Mouse (Mus musculus) cerebellum, adult 8-10 months (tissue): ENCODE results near the gene Anp32e.
"Not testable (repeated sequence)": the region's sequence is repeated elsewhere in the genome, so short reads cannot be mapped to it uniquely, and the experiment has no call there.

Experiments used
- DNase-seq: peaks from one replicate; pipeline ENCODE4 v3.0.0; 2022

Gene Anp32e

DNA sequence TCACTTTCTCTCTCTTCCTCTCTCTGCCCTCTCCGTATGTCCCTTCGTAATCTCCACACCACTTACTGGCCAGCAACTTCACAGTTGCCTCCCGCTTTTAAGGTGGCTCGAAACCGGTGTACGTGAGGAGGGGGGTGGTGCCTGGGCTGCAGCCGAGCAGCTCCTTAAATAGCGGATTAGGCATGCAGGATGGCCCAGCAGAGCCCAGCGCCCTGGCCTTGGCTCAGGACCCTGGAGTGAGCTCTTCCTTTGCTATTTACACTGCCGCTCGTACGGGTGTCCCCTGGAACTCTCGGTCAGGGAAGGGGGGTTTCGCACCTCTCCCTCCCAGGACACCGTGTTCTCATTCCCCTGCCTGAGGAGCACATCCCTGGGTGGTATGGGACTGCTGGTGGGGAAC, 24.5 kb upstream of the Anp32e start, which contains the start of gene Car14:
Gene Car14, minus strand, starts transcription at position 124 of the 400 bp plus-strand sequence.
- DNase-seq = no peak

DNA sequence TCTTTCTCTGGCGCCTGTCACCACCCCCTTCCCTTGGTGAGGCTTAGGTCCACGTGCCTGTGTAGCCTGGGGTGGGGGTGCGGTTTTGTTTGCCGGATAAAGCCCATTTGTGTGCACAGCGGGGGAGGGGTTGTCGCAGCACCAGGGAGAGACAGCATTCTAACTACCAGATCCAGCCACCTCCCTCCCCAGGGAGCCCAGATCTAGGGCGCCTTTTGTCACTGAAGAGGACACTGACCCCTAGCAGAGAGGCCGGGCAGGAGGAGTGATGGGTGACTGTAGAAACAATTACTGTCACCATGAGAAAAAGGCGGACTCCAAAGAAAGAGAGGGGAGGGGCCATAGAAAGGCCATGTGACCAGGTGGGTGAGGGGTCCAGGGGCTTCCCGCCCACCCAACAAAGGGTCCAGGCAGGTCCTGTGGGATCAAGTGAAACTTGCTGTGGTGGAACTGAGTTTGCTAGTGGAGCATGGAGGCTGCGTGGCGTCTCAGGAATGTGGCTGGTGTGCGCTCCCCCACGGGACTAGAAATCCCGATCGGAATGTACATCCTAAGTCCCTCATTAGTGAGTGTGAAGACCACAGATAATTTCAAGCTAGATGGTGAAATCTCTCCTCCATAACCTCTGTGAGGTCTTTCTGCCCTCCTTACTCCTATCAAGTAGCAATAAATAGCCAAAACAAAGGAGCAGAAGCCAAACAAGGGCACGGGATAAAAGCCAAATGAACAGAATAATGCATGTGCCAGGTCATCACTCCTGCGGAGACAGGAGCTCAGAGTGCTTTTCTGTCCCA, 23.7 kb upstream of the Anp32e start:
- no peak for DNase-seq

DNA sequence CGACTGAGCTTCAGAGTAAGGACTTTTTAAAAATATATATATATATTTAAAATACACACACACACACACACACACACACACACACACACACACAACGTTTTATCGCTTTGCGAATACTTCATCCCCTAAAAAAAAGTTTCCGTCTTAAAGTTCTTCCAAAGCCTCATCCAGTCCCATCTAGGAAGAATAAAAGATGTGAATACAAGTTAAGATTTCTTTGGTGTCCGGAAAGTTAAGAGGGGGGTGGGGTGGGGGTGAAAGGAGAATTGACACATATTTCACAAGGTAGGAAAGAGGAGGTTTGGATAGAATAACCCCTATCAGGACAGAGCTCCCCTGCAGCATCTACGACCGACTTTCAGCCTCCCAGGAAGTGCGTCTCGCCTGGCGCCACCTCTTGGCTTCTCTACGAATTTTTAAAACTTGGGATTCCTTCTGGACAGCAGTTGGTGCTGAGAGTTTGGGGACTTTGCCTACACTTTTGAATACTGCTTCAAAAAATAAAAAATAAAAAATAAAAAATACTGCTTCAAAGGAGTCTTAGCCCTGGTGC, 23.0 kb upstream of the Anp32e start:
- DNase-seq = no peak

DNA sequence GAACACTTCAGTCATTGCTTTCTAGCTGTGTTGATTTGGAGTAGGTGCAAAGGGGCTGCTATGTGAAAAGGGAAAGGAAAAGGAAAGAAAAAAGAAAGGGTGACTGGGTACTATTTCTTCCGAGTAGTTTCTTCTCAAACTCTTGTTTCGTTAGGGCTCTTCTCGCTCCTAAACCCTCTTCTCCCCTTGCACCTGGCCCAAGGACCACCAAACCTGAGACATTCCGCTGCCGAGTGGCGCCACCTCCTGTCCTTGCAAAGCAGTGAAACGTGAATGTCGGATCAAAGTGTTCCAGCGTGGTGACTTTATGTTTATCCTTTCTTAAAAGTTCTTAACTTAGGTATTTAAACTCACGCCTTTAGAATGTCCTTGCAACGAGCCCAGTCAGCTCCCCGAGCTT, 22.2 kb upstream of the Anp32e start:
- peak; percentile 43 for DNase-seq

DNA sequence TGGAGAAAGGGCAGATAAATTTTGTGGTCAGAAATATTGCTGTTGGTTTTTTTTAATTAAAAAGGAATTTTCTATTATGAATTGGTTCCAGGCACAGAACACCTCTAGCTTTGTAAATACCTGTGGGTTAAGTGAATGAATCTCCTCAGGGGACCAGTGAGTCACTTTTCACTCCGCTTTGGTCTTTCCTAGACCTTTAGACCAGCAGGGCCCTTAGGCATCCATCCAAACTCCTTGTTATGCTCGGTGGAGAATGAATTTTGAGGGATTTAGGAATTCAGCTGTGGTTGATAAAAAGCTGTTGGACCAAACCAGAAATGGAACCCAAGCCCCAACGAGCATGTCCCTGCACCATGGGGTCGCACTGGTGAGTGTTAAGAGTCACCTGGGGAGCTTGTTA, 21.4 kb upstream of the Anp32e start:
- no peak for DNase-seq

DNA sequence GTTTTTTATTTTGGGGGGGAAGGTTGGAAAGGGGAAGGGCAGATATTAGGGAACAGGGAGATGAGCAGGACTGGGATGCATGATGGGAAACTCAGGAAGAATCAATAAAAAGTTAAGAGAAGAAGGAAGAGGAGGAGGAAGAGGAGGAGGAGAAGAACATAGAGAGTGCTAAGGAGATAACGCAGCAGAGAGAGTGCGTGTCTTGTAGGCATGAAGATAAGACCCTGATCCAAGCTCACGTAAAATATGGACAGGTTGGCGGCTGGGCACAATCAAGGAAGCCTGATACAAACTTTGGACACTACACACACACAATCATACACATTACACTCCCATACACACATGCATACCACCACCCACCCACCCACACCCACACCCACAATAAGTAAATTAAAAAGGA, 14.3 kb upstream of the Anp32e start:
- DNase-seq = no peak

DNA sequence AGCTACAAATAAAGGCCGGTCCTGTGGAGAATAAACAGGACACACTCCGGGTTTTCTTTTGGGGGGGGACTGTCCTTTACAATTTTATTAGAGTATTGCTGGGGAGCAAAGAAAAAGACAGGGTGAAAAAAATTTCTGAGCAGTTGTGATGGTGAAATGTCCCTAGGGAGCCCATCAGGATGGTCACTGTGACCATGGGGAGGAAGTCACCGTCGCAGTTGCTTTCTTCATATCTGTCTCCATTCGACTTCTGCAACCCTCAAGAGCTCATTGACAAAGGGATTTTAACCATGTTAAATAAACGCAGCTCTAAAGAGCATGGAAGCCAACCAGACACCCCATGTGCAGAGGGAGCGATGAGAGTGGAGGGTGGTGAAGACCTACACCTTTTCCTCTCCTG, 12.3 kb upstream of the Anp32e start:
- no peak for DNase-seq

DNA sequence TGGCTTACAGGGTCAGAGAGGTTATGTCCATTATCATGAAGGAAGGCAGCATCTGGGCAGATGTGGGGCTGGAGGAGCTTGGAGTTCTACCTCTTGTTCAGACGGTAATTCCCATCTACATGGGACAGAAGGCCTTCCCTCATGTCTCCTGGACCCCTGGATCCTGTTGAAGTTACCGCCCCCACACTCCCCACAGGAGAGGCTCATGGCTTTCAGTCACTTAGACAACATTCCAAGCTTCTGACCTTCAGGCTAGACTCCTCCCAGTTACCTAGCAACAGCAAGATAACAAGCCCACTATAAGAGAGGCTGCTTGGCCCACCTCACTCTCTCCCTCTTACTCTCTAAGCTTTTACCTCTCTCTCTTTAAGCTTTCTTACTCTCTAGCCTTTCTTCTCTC, 8.5 kb upstream of the Anp32e start:
- not testable (repeated sequence) for DNase-seq

DNA sequence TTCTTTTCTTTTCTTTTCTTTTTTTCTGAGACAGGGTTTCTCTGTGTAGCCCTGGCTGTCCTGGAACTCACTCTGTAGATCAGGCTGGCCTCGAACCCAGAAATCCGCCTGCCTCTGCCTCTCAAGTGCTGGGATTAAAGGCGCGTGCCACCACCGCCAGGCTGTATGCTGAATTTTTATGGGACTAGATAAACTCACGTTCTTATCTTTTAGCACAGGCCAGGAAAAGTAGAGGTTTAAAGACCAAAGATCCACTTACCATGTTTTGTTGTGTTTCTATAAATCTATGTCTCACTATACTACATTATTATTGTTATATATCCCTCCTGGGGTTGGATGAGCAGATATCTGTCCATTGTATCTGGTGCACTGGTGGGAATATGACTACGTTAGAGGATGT, 5.6 kb upstream of the Anp32e start:
- not testable (repeated sequence) for DNase-seq

DNA sequence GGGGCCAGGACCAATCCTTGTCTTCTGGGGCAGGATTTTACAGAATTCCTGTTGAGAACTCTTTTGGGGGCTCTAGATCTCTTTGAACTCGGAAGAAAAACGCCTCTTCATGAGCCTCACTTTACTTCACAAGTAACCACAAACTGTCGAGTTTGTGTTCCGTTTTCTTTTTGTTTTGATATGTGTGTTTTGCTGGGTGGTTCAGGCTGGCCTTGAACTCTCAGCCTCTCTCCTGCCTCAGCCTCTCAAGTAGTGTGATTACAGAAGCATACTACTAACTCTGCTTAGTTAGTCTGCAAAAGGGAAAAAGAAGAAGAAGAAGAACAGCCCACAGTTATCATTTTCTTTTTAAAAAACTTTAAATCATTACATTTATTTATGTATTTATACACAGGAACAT, 4.9 kb upstream of the Anp32e start:
- no peak for DNase-seq

DNA sequence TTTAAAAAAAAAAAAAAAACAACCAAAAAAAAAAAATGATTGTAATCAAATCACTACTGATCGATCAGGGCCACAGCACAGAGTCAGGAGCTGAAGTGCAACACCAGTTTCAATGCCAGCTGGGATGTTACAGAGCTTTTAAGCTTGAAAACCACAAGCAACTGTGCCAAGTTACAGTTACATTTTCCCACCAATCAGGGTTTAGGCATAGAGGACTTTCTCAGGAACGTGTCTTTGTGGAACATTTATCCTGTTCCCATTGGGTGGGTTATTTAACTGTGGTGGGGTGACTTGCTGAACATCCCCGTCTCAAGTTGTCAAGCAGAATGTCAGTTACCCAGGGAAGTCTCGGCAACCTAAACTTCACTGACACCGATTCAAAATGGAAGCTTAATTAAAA, 4.0 kb upstream of the Anp32e start:
- no peak for DNase-seq

DNA sequence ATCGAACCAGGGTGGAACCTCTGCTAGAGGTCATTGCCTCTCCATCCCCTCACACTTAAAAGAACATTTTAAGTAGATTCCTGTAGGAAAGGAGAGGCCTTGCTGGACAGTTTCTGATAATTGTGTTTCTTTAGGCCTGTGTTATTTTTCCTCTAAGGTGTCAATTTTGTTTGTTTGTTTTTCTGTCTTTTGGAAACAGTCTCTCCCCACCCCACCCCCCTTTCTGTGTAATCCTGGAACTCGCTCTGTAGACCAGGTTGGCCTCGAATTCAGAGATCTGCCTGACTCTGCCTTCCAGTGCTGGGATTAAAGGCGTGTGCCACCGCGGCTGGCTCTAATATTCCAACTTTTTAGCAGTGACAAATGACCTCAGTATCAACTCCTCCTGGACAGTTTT, 787 bp upstream of the Anp32e start:
- no peak for DNase-seq

DNA sequence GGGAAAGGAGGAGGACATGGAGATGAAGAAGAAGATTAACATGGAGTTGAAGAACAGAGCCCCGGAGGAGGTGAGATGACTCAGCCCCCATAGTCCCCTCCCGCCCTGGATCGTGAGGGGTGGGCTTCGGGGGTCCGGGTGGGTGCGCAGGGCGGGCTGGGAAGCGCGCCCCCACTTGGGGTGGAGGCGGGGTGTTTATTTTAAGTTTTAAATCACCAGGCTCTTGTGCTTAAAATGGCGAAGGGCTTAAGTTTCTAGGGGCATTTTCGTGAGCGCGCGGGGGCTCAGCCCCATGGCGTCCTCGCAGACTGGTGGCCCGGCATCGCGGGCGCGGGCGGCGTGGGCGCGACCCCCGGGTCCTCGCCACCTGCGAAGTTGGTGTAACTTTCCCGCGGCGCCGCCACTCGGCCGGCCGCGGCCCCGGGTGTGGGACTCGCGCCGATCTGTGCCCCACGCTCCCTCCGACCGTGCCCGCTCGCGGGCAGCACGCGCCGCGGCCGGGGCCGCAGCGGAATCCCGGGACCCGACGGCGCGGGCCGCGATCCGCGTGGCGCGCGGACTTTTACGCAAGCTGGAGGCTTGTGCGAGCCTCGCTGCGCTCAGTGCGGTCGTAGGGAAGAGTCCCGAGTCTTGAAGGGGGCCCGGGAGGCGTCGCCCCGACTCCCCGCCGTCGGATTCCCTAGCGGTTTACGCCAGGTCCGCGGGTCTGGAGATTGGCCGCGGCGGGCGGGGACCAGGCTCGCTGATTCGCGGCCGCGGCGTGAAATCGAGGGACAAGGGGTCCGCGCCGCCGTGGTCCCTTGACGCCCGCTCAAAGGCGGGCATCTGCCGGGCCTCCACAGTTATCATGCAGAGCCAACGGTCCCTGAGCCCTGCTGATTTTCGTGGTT, 780 bp downstream of the Anp32e start:
- DNase-seq = peak; percentile 37

DNA sequence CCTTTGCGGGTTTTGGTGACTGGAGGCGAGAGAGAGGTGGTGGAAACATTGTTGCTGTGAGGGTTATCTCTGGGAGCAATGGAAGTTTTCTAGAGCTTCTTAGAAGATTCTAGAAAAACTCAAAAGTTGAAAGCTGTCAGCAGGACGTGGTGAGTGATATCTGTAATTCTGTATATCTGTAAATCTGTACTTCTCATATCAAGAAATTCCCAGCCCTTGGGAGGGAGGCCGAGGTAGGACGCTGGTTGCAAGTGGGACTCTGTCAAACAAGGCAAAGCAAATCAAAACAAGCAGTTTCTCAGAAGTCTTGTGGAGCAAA, 1.4 kb downstream of the Anp32e start:
- no peak for DNase-seq

DNA sequence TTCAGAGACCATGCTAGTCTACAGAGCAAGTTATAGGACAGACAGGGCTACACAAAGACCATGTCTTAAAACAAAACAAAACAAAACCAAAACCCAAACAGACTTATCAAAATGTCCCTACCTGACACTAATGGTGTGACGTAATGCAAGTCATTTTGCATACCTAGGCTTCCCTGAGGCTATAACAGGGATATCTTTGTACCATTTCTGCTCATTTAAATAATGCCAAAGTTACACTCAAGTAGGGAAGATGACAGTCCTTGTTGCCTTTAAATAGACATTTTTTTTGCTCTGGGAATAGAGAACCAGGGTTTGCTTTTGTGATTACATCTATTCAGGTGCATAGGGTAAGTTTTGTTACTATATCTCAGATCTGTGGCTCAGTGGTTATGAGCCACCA, 2.4 kb downstream of the Anp32e start:
- DNase-seq = no peak

DNA sequence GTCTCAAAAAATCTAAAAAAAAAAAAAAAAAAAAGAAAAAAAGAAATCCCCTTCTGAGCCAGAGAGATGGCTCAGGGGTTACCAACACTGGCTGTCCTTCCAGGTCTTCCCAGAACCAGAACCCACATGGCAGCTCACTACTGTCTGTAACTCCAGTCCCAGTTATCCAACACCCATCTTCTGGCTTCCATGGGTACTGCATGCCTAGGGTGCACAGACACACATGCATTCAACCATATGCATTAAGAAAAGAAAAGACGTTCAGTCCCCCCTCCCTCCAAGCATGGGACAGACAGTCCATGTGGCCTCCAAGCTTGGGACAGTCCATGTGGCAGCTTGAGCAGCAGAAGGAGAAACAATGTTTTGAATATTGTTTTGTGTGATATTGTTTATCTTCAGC, 3.1 kb downstream of the Anp32e start:
- DNase-seq = no peak

DNA sequence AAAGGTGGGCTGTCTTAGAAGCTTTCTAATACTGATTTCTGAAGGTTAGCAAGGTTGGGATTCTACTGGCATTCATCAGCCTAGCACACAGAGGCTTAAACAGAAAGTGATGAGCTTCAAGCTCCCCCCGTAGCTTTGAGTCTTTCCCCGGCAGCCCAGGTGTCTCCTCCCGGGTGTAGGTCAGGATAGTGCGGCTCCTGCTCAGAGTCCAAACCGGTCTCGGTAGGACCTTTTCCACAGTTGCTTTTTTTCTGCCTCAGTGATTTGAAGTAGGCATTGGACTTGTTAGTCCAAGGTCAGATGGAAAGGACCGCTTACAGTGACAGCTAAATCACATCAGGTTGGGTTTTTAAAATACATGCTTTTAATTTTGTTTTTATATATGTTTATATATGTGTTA, 3.5 kb downstream of the Anp32e start:
- DNase-seq = no peak

DNA sequence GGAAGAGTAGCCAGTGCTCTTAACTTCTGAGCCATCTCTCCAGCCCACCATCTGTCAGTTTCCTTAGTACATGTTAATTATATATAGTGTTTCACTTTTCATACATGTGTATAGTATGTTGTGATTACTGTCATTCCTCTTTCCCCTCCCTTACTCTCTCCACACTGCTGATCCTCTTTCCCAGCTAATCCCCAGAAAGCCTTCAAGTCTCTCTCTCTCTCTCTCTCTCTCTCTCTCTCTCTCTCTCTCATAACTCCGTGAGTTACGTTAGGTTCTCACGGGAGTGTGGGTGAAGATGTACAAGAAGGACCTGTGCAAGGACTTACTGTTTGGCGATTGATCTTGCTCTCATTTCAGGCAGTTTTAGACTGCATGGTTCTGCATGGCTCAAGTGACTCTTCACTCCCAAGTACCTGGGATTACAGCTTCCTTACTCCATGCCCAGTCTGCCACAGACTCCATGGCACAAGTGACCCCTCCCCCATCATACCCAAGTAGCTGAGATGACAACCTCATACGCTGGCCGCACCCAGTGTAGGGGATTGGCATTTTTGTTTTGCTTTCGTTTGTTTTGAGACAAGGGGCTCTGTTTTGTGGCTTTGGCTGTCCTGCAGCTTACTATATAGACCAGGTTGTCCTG, 4.2 kb downstream of the Anp32e start:
- no peak for DNase-seq

DNA sequence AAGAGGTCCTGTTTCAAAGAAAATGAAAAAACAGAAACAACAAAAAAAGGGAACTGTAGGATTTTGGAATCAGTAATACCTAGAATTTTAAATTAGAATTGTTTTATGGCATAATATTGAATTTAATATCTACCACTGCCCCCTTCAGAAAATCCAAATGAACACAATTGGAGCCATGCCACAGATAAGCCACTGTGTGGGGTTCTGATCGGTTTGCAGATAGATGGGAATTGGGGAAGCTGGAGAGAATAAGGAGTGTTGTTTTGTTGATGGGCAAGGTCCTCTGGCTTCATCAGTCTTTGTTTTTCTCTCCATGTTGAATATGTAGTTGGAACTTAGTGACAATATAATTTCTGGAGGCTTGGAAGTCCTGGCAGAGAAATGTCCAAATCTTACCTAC, 5.4 kb downstream of the Anp32e start:
- no peak for DNase-seq

DNA sequence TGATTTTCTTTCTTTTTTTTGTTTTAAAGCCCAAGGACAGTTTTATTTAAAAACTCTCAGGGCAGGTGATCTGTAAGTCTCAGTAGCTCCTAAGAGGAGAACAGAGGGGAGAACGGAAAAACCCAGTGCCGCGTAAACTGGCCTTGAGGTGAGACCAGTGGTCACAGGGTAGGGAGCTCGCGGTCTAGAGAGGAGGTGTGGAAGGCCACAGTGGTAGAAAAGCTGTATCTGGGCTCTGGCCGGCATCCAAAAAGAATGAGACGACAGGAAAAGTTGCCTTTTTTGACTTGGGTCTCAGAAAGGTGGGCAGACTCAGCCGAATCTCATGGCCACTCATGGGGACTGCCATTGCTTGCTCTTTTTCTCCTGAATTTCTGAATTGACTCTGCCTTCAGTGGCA, 9.2 kb downstream of the Anp32e start:
- DNase-seq = no peak

DNA sequence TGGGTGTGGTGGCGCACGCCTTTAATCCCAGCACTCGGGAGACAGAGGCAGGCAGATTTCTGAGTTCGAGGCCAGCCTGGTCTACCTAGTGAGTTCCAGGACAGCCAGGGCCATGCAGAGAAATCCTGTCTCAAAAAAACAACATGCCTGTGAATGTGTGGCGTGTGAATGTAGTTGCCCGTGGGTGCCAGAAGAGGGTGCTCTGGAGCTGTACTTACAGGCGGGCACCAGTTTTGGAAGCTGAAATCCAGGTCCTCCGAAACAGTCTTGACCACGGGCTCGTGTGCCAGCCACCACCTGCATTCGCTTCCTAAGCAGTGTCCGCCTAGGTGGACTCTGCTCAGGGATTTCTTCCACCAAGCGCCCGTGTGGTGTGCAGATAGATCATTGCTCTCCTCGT, 9.8 kb downstream of the Anp32e start:
- no peak for DNase-seq

DNA sequence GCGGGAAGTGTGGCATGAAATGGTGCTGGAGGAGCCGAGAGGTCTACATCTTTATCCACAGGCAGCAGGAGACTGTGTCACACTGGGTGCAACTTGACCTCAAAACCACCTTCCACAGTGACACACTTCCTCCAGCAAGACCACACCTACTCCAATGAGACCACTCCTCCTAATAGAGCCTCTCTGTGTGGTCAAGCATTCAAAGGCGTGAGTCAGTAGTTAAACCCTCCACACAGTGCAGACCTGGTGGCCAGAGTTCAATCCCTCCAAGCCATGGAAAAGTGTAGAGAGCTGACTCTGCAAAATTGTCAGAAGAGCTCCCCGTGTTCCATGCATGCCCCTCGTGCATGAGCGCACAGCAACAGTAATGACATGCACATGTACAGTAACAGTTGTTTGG, 13.7 kb downstream of the Anp32e start:
- DNase-seq = no peak

DNA sequence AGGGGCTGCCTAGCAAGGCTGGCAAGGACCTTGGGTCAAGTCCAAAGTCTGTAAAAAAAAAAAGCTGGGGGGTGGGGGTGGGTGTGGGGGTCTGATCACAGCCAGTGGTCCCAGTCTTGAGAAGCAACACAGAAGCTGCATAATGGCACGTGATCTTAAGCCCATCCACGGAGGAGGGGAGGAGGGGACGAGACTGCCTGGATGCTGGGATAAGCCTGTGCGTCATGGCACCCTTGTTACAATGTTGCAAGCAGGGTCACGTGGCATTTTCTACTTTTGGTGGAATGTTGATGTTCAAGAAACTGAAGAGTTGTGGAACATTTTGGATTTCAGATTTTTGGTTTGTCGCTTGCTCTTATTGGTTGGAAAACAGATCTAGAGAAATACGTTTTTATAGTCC, 14.2 kb downstream of the Anp32e start:
- DNase-seq = no peak

DNA sequence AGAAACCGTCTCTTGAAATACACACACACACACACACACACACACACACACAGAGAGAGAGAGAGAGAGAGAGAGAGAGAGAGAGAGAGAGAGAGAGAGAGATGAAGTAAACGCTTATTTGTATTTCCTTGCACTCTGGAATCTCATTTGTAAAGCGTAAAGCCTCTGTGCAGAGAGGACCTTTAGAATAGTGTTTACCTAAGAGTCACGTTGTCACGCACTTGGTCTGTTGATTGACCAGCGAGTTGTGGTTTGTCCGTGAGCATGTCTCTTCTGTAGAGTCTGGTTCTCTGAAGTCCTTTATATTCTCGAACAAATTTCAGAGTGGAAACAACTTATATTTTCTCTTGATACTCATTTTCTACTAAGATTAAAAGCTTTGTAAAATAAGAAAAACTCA, 15.7 kb downstream of the Anp32e start:
- no peak for DNase-seq
